Mouse (Mus musculus): ENCODE measurements around the gene Mllt10.
A peak's percentile ranks its signal among the peaks of the same experiment; 100 is the strongest.

Mllt10 gene

DNA sequence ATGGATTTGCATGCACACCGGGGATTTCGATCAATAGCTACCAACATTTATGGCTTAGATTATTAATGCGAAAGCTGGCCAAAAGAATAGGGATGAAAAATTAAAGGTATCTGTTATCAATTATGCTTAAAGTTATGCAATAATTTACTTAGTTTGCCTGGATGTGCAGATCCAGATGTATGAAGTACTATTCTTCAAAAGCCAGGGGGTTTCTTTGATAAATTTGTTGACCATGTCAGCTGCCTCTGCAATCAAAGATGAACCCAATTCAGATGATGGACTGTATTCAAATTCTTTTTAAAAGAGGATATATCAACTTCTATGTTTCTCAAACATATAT lies 3.2 kb upstream of the Mllt10 start:
- no peak for DNase-seq (ENCODE audit: low spot score in 2 of 2)

DNA sequence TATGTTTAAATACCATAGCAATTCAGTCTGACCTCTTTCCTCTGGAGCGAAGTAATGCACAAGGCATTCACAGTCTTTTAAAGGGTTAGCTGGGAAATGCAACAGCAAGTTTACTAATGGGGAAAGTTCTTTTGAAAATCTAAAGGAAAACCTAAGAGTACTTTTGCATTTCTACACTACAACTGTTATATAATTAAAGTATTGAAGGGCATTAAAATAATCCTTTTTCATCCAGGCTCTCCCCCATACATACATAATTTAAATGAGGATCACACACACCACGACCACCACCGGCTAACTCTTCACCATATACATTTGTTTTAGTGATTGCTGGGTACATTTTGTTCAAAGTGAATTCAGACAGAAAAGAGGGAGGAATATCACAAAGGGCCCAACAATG lies 2.5 kb upstream of the Mllt10 start:
- DNase-seq (ENCODE audit: low spot score in 2 of 2) = no peak

- DNase-seq (ENCODE audit: low spot score in 2 of 2) = no peak
Observed at GRCm38 (mm10) chr2:18053243-18053950, 1.6 kb upstream of the Mllt10 start.

- no peak for DNase-seq (ENCODE audit: low spot score in 2 of 2)
Observed at GRCm38 (mm10) chr2:18053951-18054530, 996 bp upstream of the Mllt10 start.

DNA sequence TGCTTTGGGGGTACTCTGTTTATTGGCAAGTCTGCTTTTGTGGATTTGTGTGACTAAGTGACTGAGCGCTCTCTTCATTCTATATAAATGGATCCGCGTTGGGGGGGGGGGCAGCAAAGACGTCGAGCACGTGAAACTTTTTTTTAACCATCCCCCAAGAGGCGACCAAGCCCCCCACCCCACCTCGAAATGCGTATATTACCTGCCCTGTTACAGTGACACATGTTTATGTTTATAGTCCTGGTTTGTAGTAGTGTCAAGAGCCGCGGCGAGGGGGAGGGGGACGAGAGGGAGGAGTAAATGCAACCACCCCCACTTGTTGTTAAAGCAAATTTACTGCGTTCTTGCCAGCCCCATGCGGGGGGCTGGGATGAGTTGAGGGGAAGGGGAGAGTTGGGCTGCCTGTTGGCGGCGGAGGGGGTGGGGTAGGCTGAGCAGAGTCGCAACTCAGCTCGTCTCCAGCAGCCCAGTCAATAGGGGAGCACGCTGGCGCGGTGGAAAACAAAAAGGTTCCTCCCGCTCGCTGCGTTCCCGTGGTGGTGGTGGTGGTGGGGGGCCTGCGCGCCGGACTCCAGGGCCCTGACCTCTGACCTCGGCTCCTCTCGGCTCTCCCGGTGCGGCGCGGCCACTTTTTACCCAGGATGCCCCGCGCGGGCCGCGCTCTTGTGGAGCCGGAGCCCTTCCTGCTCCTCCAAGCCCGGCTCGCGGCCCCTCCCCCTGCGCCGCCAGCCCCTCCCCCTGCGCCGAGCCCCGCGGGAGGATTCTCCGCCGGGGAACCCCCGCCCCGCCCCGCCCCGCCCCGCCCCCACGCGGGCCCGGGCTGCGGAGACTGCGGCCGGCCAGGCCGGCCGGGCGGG lies 1.1 kb downstream of the Mllt10 start:
- peak; percentile 82 to 83 for DNase-seq (ENCODE audit: low spot score in 2 of 2)

GRCm38 (mm10) chr2:18056786-18057255 lies 1.8 kb downstream of the Mllt10 start:
- peak; percentile 80 to 85 for DNase-seq (ENCODE audit: low spot score in 2 of 2)

GRCm38 (mm10) chr2:18057336-18058145 lies 2.5 kb downstream of the Mllt10 start:
- DNase-seq (ENCODE audit: low spot score in 2 of 2) = peak in 1 of 2 experiments; percentile 56

DNA sequence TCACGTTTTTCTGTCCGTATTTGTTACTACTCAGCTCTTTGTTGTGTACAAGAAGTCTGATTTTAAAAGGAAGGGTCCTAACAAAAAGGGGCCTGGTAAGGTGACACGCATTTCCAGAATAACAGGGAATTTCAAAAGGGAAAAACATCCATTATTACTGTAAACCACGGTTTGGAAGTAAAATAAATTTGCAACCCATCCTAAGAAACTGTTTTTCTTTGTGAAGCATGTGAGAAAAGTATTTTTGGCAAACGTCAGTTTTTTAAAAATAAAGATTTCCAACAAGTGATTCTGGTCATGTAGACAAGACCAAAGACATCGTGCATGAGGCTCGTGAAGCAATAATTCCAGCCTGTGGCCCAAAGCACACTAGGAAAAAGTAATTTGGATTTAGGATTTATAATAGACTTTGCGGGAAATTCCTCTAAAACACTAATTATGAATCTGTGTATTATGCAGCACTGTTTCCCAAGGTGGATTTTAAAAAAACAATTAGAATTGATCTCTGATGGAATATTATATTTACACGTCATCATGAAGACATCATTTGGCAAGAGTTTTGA lies 3.2 kb downstream of the Mllt10 start:
- DNase-seq (ENCODE audit: low spot score in 2 of 2) = no peak

- DNase-seq (ENCODE audit: low spot score in 2 of 2) = no peak
Observed at GRCm38 (mm10) chr2:18059063-18059462, 4.0 kb downstream of the Mllt10 start.

GRCm38 (mm10) chr2:18059891-18060290 lies 4.9 kb downstream of the Mllt10 start:
- no peak for DNase-seq (ENCODE audit: low spot score in 2 of 2)

DNA sequence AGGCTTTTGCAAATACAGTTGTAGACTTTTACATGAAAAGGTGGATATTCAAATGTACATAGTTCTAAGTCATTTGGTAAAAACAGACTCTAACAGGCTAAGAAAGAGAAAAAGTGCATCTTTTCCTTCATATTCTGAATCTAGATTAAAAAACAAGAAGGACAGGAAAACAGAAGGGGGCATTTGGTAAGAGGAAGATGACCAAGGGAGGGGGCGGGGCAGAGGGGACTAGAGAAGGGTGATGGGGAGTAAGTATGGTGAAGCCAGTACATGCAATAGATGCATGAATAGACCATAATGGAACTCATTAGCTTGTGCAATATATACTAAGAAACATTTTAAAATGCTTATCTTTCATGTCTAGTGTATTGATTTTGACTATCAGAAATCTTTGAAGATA lies 5.4 kb downstream of the Mllt10 start:
- DNase-seq (ENCODE audit: low spot score in 2 of 2) = no peak

DNA sequence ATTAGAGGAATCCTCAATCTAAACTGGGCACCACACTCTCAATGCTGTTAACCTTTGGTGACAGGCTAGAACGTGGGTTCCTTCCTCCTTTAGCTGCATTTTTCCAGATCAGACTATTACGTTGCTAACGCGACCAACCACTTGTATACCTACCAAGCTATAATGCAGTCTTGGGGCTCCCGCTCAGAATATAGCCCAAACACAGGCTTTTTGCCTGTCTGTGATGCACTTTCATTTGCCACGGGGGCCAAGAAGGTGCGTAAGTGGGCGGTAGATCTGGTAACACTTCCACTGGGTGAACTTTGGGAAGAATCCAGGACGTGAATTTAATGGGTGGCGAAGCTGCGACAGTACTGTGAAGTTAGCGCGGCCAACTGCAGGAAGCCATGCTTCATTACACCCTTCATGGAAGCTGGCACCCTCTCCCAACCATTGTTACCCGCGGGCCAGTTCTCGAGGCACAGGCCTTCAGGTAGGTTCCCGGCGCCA lies 8.8 kb downstream of the Mllt10 start:
- DNase-seq (ENCODE audit: low spot score in 2 of 2) = peak in 1 of 2 experiments; percentile 58

DNA sequence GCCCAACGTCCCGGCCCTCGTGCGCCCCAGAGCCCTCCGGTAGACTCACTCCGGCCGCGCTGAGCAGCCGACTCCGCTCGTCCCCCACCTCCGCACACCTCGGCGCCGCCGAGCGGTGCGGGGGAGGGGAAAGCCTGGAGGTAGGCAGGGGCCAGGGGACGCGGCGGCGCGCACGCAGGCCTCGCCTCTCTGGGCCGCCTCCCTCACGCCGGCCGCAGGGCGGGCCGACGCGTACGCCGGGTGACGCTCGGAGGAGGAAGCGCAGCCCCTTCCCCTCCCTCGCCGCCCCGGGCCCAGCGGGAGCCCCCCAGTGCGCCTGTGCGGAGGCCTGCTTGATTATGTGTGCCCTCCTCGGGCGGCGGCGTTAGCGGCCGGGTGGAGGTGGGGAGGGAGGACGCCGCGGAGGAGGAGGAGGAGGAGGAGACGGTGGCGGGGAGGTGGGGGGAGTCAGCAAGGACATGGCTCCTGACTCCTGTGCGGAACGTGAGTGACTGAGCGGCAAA lies 9.4 kb downstream of the Mllt10 start:
- DNase-seq (ENCODE audit: low spot score in 2 of 2) = peak; percentile 87 to 89

DNA sequence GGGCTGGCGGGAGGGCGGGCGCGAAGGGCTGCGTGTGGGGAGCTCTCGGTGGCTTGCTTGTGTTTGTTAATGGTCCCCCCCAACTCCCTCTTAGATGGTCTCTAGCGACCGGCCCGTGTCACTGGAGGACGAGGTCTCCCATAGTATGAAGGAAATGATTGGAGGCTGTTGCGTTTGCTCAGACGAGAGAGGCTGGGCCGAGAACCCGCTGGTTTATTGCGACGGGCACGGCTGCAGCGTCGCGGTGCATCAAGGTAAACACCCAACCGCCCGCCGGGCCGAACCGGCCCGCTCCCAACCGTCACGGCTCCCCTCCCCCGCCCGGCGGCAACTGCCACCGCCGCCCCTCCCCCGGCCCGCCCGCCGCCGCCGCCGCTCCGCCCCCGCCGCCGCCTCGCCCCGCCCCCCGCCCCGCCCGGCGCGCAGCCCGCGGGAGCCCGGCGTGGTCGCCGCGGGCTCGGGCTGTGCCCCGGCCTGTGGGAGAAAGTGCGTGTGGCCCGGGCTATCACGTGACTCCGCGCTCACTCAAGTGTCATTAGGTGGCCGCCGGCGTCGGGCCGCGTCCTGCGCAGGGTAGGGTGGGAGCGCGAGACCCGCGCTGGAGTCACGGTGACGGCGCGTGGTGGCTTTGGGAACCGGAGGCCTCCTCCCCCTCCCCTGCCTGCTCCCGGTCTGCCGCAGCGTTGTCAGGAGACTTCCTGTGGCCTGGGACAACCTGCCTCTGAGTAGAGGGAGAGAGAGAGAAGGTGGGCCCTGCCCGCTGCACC lies 10.1 kb downstream of the Mllt10 start:
- peak; percentile 55 to 65 for DNase-seq (ENCODE audit: low spot score in 2 of 2)

DNA sequence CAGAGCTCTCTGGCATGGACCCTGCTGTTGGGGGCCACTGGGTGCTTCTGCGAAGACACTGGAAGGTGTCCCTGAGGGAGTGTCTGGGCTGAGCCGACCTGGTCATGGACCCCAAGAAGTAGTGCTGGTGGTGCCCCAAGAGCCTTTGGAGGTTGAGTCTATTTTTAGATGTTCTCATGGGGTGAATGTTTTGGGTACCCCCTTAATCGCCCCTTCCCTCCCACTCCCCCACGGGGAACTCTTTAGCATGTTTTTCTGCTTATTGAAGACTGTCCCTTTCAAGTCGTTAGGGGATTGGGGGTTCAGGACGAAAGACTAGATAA lies 10.6 kb downstream of the Mllt10 start:
- no peak for DNase-seq (ENCODE audit: low spot score in 2 of 2)

GRCm38 (mm10) chr2:18066436-18066835 lies 11.4 kb downstream of the Mllt10 start:
- no peak for DNase-seq (ENCODE audit: low spot score in 2 of 2)

GRCm38 (mm10) chr2:18068071-18068796 lies 13.2 kb downstream of the Mllt10 start:
- DNase-seq (ENCODE audit: low spot score in 2 of 2) = no peak

DNA sequence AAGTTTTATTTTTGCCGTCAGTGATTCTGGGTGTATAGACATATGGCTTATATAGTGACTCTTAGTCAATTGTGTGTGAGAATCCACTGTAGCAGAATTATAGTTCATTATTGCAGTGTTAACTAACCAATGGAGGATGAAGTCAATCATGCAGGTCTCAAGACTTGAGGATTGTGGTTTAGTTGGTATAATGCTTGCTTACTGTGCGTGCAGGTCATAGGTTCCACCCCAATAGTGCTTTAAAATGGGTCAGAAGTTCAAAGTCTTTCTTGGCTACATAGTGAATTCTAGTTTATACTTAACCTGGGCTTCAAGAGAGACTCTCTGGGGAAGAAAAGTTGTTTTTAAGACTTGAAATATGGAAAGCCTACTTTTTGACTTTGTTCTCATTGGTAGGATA lies 16.9 kb downstream of the Mllt10 start:
- no peak for DNase-seq (ENCODE audit: low spot score in 2 of 2)

DNA sequence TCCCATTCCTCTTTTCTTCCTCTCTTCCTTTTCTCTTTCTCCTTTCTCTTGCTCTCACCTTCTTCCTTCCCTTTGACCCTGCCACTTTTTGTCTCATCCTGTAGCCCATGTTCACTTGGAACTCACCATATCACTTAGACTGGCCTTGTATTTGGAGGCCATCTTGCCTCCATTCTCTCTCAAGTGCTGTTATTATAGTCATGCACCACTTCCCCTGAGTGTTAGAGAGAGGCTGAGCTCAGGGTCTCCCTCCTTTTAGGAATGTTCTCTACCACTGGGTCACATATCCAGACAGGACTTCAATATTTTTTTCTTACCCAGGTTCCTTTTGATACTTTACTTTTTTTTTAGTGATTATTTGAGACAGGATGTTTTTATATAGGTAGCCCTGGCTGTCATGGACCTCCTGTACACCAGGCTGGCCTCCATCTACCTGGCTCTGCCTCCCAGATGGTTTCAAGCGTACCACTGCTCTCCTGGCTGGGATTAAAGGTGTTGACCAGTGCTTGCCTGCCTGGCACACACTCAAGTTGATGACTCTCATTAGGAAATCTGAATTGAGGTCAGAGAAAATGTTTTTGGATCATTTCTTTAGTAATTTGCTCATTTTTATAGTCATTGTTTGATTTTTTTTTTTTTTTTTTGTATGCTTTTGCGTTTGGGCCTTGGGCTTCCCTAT lies 25.3 kb downstream of the Mllt10 start:
- no peak for DNase-seq (ENCODE audit: low spot score in 2 of 2)

All from frontal cortex, postnatal 14 days (tissue).